Mouse (Mus musculus) hindbrain, embryonic 11.5 days (tissue): ENCODE measurements around the gene Klrg1. TPM values are rescaled to one million over a fixed set of nuclear protein-coding genes. Genes with fewer than 3 reads are reported as not detected.

ENCODE experiments used
- ATAC-seq: fragments of 200-750 bp; cut with Nextera tagmentation; 2 replicates; pipeline ENCODE4 v1.8.0; 2017; ENCODE audit warnings: mild to moderate bottlenecking, moderate TSS enrichment, moderate library complexity; ENCODE audit not compliant: low FRiP score
- DNase-seq: peaks from one replicate; pipeline ENCODE4 v3.0.0-alpha.2; 2015; ENCODE audit warnings: low spot score
- H3K27ac ChIP-seq: fragments of 300-500 bp; sonication (generic); 2 replicates; pipeline ENCODE4 v1.5.1; 2014; ENCODE audit warnings: mild to moderate bottlenecking, low read depth, low read length
- H3K27me3 ChIP-seq: fragments of 300-500 bp; sonication (generic); 2 replicates; pipeline ENCODE4 v1.6.1; 2014; ENCODE audit warnings: mild to moderate bottlenecking, low read length, moderate library complexity, mixed read lengths; ENCODE audit not compliant: control insufficient read depth, insufficient read depth
- H3K36me3 ChIP-seq: fragments of 300-500 bp; sonication (generic); 2 replicates; pipeline ENCODE4 v1.6.1; 2014; ENCODE audit warnings: mild to moderate bottlenecking, low read length, moderate library complexity, mixed read lengths; ENCODE audit not compliant: control insufficient read depth, insufficient read depth
- H3K4me1 ChIP-seq: fragments of 300-500 bp; sonication (generic); replicated peaks from 2 replicates; pipeline ENCODE4 v1.6.1; 2014; ENCODE audit warnings: low read length, mixed read lengths; ENCODE audit not compliant: control insufficient read depth, insufficient read depth
- H3K4me2 ChIP-seq: fragments of 300-500 bp; sonication (generic); replicated peaks from 2 replicates; pipeline ENCODE4 v1.6.1; 2014; ENCODE audit warnings: mild to moderate bottlenecking, low read depth, low read length
- H3K4me3 ChIP-seq: fragments of 300-500 bp; sonication (generic); 2 replicates; pipeline ENCODE4 v1.5.1; 2014; ENCODE audit warnings: low read depth, low read length
- H3K9ac ChIP-seq: fragments of 300-500 bp; sonication (generic); 2 replicates; pipeline ENCODE4 v1.6.1; 2014; ENCODE audit warnings: low read depth, low read length
- H3K9me3 ChIP-seq: fragments of 300-500 bp; sonication (generic); 2 replicates; pipeline ENCODE4 v1.6.1; 2016; ENCODE audit warnings: low read length; ENCODE audit not compliant: control insufficient read depth
- WGBS: fragments of 180-500 bp; shearing (Covaris S2); extraction: QIAGEN DNeasy Blood & Tissue Kit; methylation state at CpG from one replicate; pipeline ENCODE4 v1.1.7; 2014; 5-methylcytosine and 5-hydroxymethylcytosine counted together
- polyA plus RNA-seq: library from polyadenylated mRNA; unstranded; fragments of >200 nt; fragmentation: Nextera tagmentation; extraction: Ambion mirVana; gene quantifications from 2 replicates; pipeline ENCODE4 v1.2.1, GENCODE M21; 2014

Klrg1 gene
- polyA plus RNA-seq, result 0.20 and 0.28 TPM in 2 replicates

DNA sequence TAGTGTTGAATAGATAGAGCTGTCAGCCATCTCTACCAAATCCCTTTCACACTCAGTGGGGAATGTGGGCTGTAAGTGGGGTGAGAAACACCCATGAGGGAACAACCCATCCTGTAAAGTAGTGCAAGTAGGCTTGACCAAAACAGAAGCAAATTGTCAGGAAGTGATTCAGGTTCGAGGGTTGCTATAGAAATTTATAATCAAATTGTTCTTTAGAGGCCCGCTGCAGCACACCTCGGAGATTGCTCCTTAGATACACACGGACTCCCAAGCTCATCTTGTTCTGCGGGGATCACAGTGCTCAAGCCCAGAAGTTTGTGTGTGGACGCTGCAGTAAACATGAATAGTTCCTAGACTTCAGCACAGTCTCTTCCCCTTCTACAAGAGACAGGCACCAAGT lies at the start of gene Klrg1:
Gene Klrg1, minus strand, starts transcription at position 101 of the 400 bp plus-strand sequence.
- Histone ChIP-seq H3K9me3 (no peaks in the 10 kb centered on the region), H3K4me3 (no peak within 1 kb of the TSS), H3K27me3 (no peaks in the 10 kb centered on the region), H3K4me2 (no peak within 1 kb of the TSS), H3K27ac (no peak within 1 kb of the TSS), H3K4me1 (no peaks in the 10 kb centered on the region), H3K9ac (no peak within 1 kb of the TSS), H3K36me3 (no peaks in the 10 kb centered on the region)
- DNase-seq (no peak), ATAC-seq (no peak)
- 85% methylated on average over 6 of the region's 6 CpGs for WGBS

DNA sequence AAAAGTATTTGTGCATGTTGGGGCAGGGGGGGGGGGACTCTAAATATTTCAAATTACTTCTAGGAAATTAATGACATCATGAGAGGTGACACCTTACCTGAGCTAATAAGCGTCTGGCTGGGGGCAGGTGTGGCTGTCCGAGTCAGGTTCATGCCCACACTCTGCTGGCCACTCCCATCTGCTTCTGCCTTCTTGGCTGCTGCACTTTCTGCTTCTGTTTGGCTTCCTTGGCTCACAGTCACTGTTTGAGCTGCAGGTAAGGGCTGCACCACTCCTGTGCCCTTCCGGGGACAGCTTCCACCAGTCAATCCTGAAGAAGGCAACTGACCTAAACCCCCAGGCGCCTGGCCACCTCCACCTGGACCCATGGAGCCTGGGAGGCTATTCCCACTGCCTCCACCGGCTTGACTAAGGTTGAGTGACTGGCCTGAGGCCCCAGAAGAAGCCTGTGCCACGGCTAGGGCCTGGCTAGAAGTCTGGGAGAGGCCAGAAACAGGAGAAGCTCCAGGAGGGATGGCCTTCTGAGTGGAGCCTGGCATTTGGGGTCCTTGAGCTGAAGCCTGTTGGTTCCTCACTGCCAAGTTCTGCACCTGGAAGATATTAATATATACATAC lies 42.8 kb upstream of the Klrg1 start:
- no peaks in the 10 kb centered on the region for H3K9me3 ChIP-seq
- no peaks in the 10 kb centered on the region for H3K4me1 ChIP-seq
- ATAC-seq (no peak), DNase-seq (no peak)
- H3K36me3 ChIP-seq, result peaks cover 14% of the 10 kb centered on the region; the same call in 1 of the 2 replicates
- H3K4me3 ChIP-seq, result no peak overlapping the region
- no peak overlapping the region for H3K27ac ChIP-seq
- H3K9ac ChIP-seq, result no peak overlapping the region
- no peaks in the 10 kb centered on the region for H3K27me3 ChIP-seq
- 91% methylated on average over 6 of the region's 6 CpGs for WGBS
- H3K4me2 ChIP-seq, result no peak overlapping the region

DNA sequence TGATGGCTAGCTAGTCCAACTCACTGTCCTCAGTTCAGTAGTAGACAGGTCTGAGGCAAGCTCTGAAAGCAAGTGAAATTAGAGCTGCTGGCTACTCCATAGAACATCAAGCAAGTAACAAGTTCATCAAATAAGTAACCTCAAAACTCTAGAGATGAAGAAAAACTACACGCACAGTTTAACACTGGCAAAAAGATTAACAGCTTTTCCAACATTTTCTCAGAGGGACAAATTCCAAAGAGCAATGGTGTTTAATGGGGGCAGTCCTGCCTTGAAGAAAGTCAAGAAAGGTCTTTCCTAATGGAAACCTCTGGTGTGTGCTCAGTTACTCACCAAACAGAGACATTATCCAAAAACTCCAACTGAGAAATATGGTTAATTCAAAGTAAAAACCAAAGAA lies 36.0 kb upstream of the Klrg1 start:
- no peak overlapping the region for H3K9ac ChIP-seq
- H3K9me3 ChIP-seq, result no peaks in the 10 kb centered on the region
- WGBS, result 92% methylated on average over 1 of the region's 1 CpGs
- no peak for DNase-seq
- no peak overlapping the region for H3K4me3 ChIP-seq
- H3K4me1 ChIP-seq, result no peaks in the 10 kb centered on the region
- no peak for ATAC-seq
- no peak overlapping the region for H3K4me2 ChIP-seq
- no peaks in the 10 kb centered on the region for H3K27me3 ChIP-seq
- H3K27ac ChIP-seq, result no peak overlapping the region
- H3K36me3 ChIP-seq, result peaks cover 20% of the 10 kb centered on the region; the same call in 1 of the 2 replicates

DNA sequence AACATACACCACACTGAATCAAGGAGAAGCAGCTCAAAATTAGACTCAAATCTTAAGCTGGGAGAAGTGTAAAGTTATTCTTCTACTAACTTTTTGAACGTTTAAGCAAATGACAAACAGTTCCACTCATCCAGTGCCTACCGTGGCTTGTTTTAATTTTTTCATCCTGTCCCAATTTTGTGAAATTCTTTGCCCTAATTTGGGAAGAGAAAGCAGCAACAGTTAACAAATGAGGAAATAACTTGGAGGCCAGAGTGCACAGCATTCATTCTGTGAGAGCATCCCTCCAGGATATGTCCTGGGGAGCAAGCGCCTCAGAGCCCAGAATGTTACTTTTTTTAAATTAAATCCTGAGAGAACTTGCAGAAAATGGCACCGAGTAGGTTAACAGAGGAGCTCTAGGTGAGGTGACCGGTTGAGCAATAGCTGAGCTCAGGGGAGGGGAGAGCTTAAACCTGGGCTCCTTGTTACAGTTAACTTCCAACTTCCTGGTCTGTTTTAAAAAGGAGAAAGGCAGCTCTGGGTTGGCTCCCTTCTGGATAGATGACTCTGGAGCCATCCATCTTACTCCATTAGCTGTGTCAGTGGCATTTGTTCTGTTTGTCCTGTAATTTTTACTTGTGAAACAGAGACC lies 27.6 kb upstream of the Klrg1 start:
- H3K27ac ChIP-seq, result no peak overlapping the region
- peaks cover 2% of the 10 kb centered on the region; the same call in 1 of the 2 replicates for H3K4me1 ChIP-seq
- H3K4me3 ChIP-seq, result no peak overlapping the region
- ATAC-seq (no peak), DNase-seq (no peak)
- H3K4me2 ChIP-seq, result peak overlapping the region; percentile 81; the same call in 1 of the 2 replicates
- no peaks in the 10 kb centered on the region for H3K27me3 ChIP-seq
- H3K9me3 ChIP-seq, result no peaks in the 10 kb centered on the region
- no peaks in the 10 kb centered on the region for H3K36me3 ChIP-seq
- 79% methylated on average over 5 of the region's 5 CpGs for WGBS
- H3K9ac ChIP-seq, result 0 out of 2 replicates have a peak overlapping the region, but pooled peaks have one; percentile 7

DNA sequence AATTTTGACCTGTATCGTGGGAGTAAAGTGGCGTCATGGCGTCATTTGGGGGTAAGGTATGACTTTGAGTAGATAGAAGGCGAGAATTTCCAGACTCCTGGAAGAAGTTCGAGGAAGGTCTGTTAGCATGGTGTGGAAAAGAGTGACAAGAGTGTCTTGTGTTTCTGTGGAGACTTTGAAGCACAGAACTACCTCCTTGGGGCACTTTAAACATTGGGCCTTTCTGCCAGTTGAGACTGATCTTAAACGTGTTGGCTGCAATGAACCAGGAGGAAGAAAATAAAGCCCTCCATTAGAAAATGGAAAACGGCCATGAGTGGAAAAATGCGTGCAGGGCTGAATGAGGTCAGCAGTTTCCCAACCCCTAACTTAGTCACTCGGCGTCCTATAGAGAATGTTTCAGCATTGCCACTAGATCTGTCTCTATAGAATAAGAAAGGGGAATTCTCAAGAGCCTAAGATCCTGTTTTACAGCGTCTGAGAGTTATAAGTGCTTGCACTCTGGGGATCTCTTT lies 26.8 kb upstream of the Klrg1 start:
- WGBS, result 18% methylated on average over 11 of the region's 11 CpGs
- DNase-seq, result no peak
- H3K9me3 ChIP-seq, result no peaks in the 10 kb centered on the region
- H3K4me2 ChIP-seq, result peak overlapping the region; percentile 81
- H3K27me3 ChIP-seq, result no peaks in the 10 kb centered on the region
- no peak overlapping the region for H3K27ac ChIP-seq
- H3K4me3 ChIP-seq, result peak overlapping the region; percentile 76
- peaks cover 2% of the 10 kb centered on the region; the same call in 1 of the 2 replicates for H3K4me1 ChIP-seq
- no peaks in the 10 kb centered on the region for H3K36me3 ChIP-seq
- H3K9ac ChIP-seq, result peak overlapping the region; percentile 76
- ATAC-seq, result no peak

DNA sequence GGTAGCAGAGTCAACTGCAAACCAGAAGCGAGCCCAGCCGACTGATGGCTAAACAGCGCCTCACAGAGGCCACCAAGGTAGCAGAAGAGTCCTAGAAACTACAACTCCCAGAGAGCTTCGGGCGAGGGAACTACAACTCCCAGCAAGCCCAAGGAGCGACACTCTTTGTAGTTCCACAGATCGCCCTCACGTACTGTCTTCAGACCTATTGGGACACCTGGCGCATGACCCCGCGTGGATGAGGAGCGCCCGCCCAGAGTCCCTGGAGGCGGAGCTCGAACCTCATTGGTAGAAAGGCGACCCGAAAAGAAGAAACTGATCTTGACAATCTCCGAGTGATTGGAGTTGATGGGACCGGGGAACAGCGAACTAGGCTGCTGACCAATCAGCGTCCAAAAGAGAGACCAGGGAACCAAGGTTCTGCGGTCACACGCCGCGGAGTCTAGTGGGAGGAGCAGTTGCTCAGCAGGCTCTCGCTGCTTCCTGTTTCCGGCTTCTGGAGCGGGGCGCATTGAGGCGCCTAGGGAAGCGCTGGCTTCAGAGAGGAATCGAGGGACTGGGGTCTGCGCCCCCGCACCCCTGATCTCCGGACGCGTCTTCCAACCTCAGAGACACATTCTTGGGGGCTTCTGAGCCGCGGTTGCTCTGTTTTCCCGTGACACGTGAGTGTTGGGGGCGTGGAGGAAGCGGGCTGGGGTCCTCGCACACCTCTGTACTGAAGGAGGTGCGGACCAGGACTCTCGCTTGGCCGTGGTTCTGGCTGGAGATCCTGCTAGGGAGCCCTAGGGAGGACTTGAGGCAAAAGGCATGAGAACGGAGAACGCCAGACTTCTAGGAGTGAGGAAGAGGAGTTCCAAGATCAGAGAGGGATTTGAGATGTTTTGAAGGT lies 26.1 kb upstream of the Klrg1 start, which contains the start of gene M6pr:
Gene M6pr, plus strand, starts transcription at position 216 of the 889 bp plus-strand sequence.
- ATAC-seq, result peak; percentile 98
- peaks cover 2% of the 10 kb centered on the region; the same call in 1 of the 2 replicates for H3K4me1 ChIP-seq
- peak; percentile 95 for DNase-seq
- no peaks in the 10 kb centered on the region for H3K9me3 ChIP-seq
- peak within 1 kb of the TSS; percentile 81 for H3K4me2 ChIP-seq
- WGBS, result under 1% methylated on average over 49 of the region's 49 CpGs
- H3K36me3 ChIP-seq, result no peaks in the 10 kb centered on the region
- H3K27me3 ChIP-seq, result no peaks in the 10 kb centered on the region
- peak within 1 kb of the TSS; percentile 76 for H3K9ac ChIP-seq
- H3K27ac ChIP-seq, result no peak within 1 kb of the TSS; the same call in none of the 2 replicates
- H3K4me3 ChIP-seq, result peak within 1 kb of the TSS; percentile 76

DNA sequence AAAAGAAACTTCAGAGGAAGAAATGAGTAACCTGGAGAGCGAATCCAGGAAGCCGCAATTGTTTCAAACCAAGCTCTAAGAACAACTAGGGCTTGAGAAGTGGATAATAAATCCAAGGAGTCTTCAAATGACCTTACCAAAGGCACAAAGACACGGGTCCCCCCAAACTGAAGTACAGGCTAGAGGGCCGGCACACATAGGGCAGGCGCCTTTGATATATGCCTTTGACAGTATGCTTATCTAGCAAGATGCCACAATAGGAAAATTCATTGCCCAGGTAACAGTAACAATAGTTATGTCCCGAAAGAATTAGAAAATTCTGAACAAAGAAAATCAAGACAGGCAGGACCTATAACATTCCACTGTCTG lies 25.4 kb upstream of the Klrg1 start:
- DNase-seq, result no peak
- H3K36me3 ChIP-seq, result no peaks in the 10 kb centered on the region
- peak; percentile 54 for ATAC-seq
- H3K27me3 ChIP-seq, result no peaks in the 10 kb centered on the region
- H3K4me3 ChIP-seq, result no peak overlapping the region
- WGBS, result 66% methylated on average over 6 of the region's 6 CpGs
- no peak overlapping the region for H3K4me2 ChIP-seq
- peaks cover 2% of the 10 kb centered on the region; the same call in 1 of the 2 replicates for H3K4me1 ChIP-seq
- H3K27ac ChIP-seq, result no peak overlapping the region
- H3K9ac ChIP-seq, result no peak overlapping the region
- H3K9me3 ChIP-seq, result no peaks in the 10 kb centered on the region

DNA sequence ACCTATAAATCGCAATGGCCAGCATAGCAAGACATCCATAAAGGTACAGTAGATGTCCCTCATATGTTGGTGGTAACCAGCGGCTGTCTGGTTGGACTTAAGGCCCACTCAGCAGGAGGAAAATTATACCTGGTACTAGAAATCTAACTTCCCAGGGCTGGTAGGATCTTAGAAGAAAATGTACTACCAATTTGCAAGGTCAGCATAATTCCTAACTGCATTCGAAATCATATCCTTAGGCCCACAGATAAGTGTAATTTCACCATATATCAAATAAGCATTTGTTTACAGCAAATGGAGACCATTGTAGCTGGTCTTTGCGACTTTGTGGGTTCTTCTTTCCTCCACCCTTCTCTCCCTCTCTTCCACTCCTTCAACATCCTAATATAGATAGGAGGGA lies 24.0 kb upstream of the Klrg1 start:
- ATAC-seq (no peak), DNase-seq (no peak)
- Histone ChIP-seq H3K4me2 (no peak overlapping the region), H3K36me3 (no peaks in the 10 kb centered on the region), H3K27ac (no peak overlapping the region), H3K9me3 (no peaks in the 10 kb centered on the region), H3K4me3 (no peak overlapping the region), H3K27me3 (no peaks in the 10 kb centered on the region), H3K9ac (no peak overlapping the region), H3K4me1 (peaks cover 2% of the 10 kb centered on the region; the same call in 1 of the 2 replicates)
- WGBS, result 90% methylated on average over 4 of the region's 4 CpGs
